Mouse (Mus musculus) C2C12 (cell line): Measurements from ENCODE around the gene Ltn1.

Experiments
- CEBPB ChIP-seq: IDR thresholded peaks from one replicate; pipeline ENCODE4 v1.6.1; 2011; ENCODE audit warnings: low read depth, mild to moderate bottlenecking, control low read depth, moderate library complexity
- CTCF ChIP-seq: IDR thresholded peaks from one replicate; pipeline ENCODE4 v1.5.1; 2011; ENCODE audit not compliant: control insufficient read depth, insufficient read depth, insufficient read length
- FOSL1 ChIP-seq: IDR thresholded peaks from one replicate; pipeline ENCODE4 v1.8.0; 2011; ENCODE audit warnings: mild to moderate bottlenecking, low read length; ENCODE audit not compliant: poor library complexity, insufficient read depth, severe bottlenecking
- MAX ChIP-seq: IDR thresholded peaks from one replicate; pipeline ENCODE4 v1.6.1; 2011; ENCODE audit warnings: mild to moderate bottlenecking, control low read depth
- MYOD1 ChIP-seq: IDR thresholded peaks from one replicate; pipeline ENCODE4 v1.6.1; 2011; ENCODE audit warnings: low read depth; ENCODE audit not compliant: control insufficient read depth, insufficient read length
- MYOG ChIP-seq: IDR thresholded peaks from one replicate; pipeline ENCODE4 v1.6.1; 2011; ENCODE audit not compliant: control insufficient read depth, insufficient read length; ENCODE audit errors: extremely low read depth
- USF1 ChIP-seq: IDR thresholded peaks from one replicate; pipeline ENCODE4 v1.6.1; 2011; ENCODE audit warnings: low read depth, mild to moderate bottlenecking, control low read depth, moderate library complexity

- TF ChIP-seq CTCF (no peak), MYOD1 (no peak), MYOG (no peak), MAX (no peak), CEBPB (no peak), USF1 (no peak), FOSL1 (no peak)
Measured at GRCm38 (mm10) chr16:87353605-87354004, 78.8 kb downstream of the Ltn1 start.
